Mouse (Mus musculus) midbrain, postnatal 0 days (tissue): ENCODE data around the gene Hist1h2ao. TPM values are rescaled to one million over a fixed set of nuclear protein-coding genes. Genes with fewer than 3 reads are reported as not detected.
"Not testable (repeated sequence)": the region's sequence is repeated elsewhere in the genome, so short reads cannot be mapped to it uniquely, and the experiment has no call there.

Experiments
- ATAC-seq: fragments of 200-750 bp; cut with Nextera tagmentation; 2 replicates; pipeline ENCODE4 v1.8.0; 2017; ENCODE audit warnings: moderate number of reproducible peaks, mild to moderate bottlenecking, moderate TSS enrichment, moderate library complexity; ENCODE audit not compliant: low FRiP score
- DNase-seq: peaks from one replicate; pipeline ENCODE4 v3.0.0-alpha.2; 2015; ENCODE audit warnings: low spot score
- H3K27ac ChIP-seq: fragments of 300-500 bp; sonication (generic); 2 replicates; pipeline ENCODE4 v1.5.1; 2014; ENCODE audit warnings: low read depth, mild to moderate bottlenecking, low read length, mixed read lengths
- H3K27me3 ChIP-seq: fragments of 300-500 bp; sonication (generic); 2 replicates; pipeline ENCODE4 v1.6.1; 2014; ENCODE audit warnings: low read length, control low read depth, mixed read lengths; ENCODE audit not compliant: insufficient read depth
- H3K36me3 ChIP-seq: fragments of 300-500 bp; sonication (generic); 2 replicates; pipeline ENCODE4 v1.6.1; 2014; ENCODE audit warnings: low read length, control low read depth, mixed read lengths; ENCODE audit not compliant: insufficient read depth
- H3K4me1 ChIP-seq: fragments of 300-500 bp; sonication (generic); 2 replicates; pipeline ENCODE4 v1.6.1; 2014; ENCODE audit warnings: mild to moderate bottlenecking, control low read depth, antibody characterized with exemption, low read length, mixed read lengths; ENCODE audit not compliant: insufficient read depth
- H3K4me2 ChIP-seq: fragments of 300-500 bp; sonication (generic); 2 replicates; pipeline ENCODE4 v1.6.1; 2014; ENCODE audit warnings: low read depth, mild to moderate bottlenecking, low read length, mixed read lengths; ENCODE audit not compliant: poor library complexity, severe bottlenecking
- H3K4me3 ChIP-seq: fragments of 300-500 bp; sonication (generic); 2 replicates; pipeline ENCODE4 v1.5.1; 2014; ENCODE audit warnings: low read depth, mild to moderate bottlenecking, low read length, moderate library complexity
- H3K9ac ChIP-seq: fragments of 300-500 bp; sonication (generic); replicated peaks from 2 replicates; pipeline ENCODE4 v1.6.1; 2014; ENCODE audit warnings: mild to moderate bottlenecking, low read length, moderate library complexity, mixed read lengths; ENCODE audit not compliant: poor library complexity, severe bottlenecking
- H3K9me3 ChIP-seq: fragments of 300-500 bp; sonication (generic); 2 replicates; pipeline ENCODE4 v1.6.1; 2016; ENCODE audit warnings: low read length, control low read depth
- CTCF ChIP-seq: IDR thresholded peaks from 2 replicates; pipeline ENCODE4 v1.5.1; 2016; ENCODE audit warnings: antibody characterized with exemption, mild to moderate bottlenecking
- WGBS: fragments of 180-500 bp; shearing (Covaris S2); extraction: QIAGEN DNeasy Blood & Tissue Kit; methylation state at CpG from one replicate; pipeline ENCODE4 v1.1.7; 2014; 5-methylcytosine and 5-hydroxymethylcytosine counted together
- microRNA-seq: library from miRNA; unstranded; fragments of <30 nt; microRNA quantifications from one replicate; pipeline ENCODE4, GENCODE M21; 2016; ENCODE audit warnings: borderline number of aligned reads
- polyA plus RNA-seq: library from polyadenylated mRNA; unstranded; fragments of >200 nt; fragmentation: Nextera tagmentation; extraction: Ambion mirVana; gene quantifications from 2 replicates; pipeline ENCODE4 v1.2.1, GENCODE M21; 2015
- total RNA-seq: library from RNA; depleted of rRNA; stranded (reverse); fragments of >200 nt; gene quantifications from 2 replicates; pipeline ENCODE4 v1.2.3, GENCODE M21; 2014; rRNA removed

Gene Hist1h2ao
- total and polyA plus RNA-seq, 2 experiments from 2014 or later: not detected

GRCm38 (mm10) chr13:21847883-21848282 is 37.6 kb downstream of the Hist1h2ao start:
- Histone ChIP-seq H3K4me3 (no peak overlapping the region), H3K27ac (no peak overlapping the region), H3K9me3 (no peaks in the 10 kb centered on the region), H3K4me1 (no peaks in the 10 kb centered on the region), H3K36me3 (no peaks in the 10 kb centered on the region), H3K9ac (no peak overlapping the region), H3K4me2 (no peak overlapping the region), H3K27me3 (no peaks in the 10 kb centered on the region)
- WGBS: 24% methylated on average over 8 of the region's 8 CpGs
- ATAC-seq (no peak), DNase-seq (no peak)
- TF ChIP-seq CTCF: no peak

GRCm38 (mm10) chr13:21850696-21851095 is 40.4 kb downstream of the Hist1h2ao start:
- H3K4me2 ChIP-seq, H3K9ac ChIP-seq, H3K4me1 ChIP-seq, H3K27ac ChIP-seq, DNase-seq, H3K9me3 ChIP-seq, H3K27me3 ChIP-seq, H3K4me3 ChIP-seq, H3K36me3 ChIP-seq, ATAC-seq: not testable (repeated sequence)
- WGBS: 25% methylated on average over 1 of the region's 1 CpGs

- no peak overlapping the region for H3K4me2 ChIP-seq
- no peak for DNase-seq
- no peak overlapping the region for H3K4me3 ChIP-seq
- no peaks in the 10 kb centered on the region for H3K27me3 ChIP-seq
- no peaks in the 10 kb centered on the region for H3K4me1 ChIP-seq
- no peak overlapping the region for H3K9ac ChIP-seq
- no peak for TF ChIP-seq CTCF
- 73% methylated on average over 3 of the region's 3 CpGs for WGBS
- H3K9me3 ChIP-seq: no peaks in the 10 kb centered on the region
- H3K27ac ChIP-seq: no peak overlapping the region
- no peaks in the 10 kb centered on the region for H3K36me3 ChIP-seq
- no peak for ATAC-seq
Measured at GRCm38 (mm10) chr13:21852215-21852945, 42.1 kb downstream of the Hist1h2ao start.

- Histone ChIP-seq H3K27ac (no peak overlapping the region), H3K4me2 (peak overlapping the region; percentile 29), H3K27me3 (no peaks in the 10 kb centered on the region), H3K9ac (no peak overlapping the region), H3K4me3 (peak overlapping the region; percentile 39), H3K36me3 (no peaks in the 10 kb centered on the region), H3K4me1 (no peaks in the 10 kb centered on the region), H3K9me3 (no peaks in the 10 kb centered on the region)
- TF ChIP-seq CTCF: no peak
- ATAC-seq (peak; percentile 47; the same call in 1 of the 2 replicates), DNase-seq (peak; percentile 58)
- 4% methylated on average over 11 of the region's 11 CpGs for WGBS
Measured at GRCm38 (mm10) chr13:21855146-21855545, 44.9 kb downstream of the Hist1h2ao start.

- no peaks in the 10 kb centered on the region for H3K36me3 ChIP-seq
- TF ChIP-seq CTCF: no peak
Measured at GRCm38 (mm10) chr13:21855698-21856162, 45.5 kb downstream of the Hist1h2ao start.

More at GRCm38 (mm10) chr13:21855698-21856162, 45.5 kb downstream of the Hist1h2ao start:
- peak overlapping the region; percentile 39 for H3K4me3 ChIP-seq
- no peaks in the 10 kb centered on the region for H3K9me3 ChIP-seq
- 0 out of 2 replicates have a peak overlapping the region, but pooled peaks have one; percentile 2 for H3K9ac ChIP-seq
- WGBS: 3% methylated on average over 15 of the region's 15 CpGs
- H3K4me2 ChIP-seq: peak overlapping the region; percentile 29
- no peak overlapping the region for H3K27ac ChIP-seq
- DNase-seq (peak; percentile 79), ATAC-seq (peak; percentile 54; the same call in 1 of the 2 replicates)
- H3K27me3 ChIP-seq: no peaks in the 10 kb centered on the region
- no peaks in the 10 kb centered on the region for H3K4me1 ChIP-seq

Small RNA genes within 50 kb of the gene (microRNA-seq; reads per million reads assigned to microRNA genes)
- gene Gm19658 (not detected), gene Gm44346 (not detected), gene Gm44466 (not detected)

Other genes starting within 250 kb of the Hist1h2ao start
Only the 30 nearest of the 31 such genes appear.
- gene Olfr1364, start 228.7 kb upstream of the Hist1h2ao start, total RNA-seq: not detected in 2 replicates
- not detected in 2 replicates for gene Olfr1364, start 228.7 kb upstream of the Hist1h2ao start, polyA plus RNA-seq
- gene Olfr1362, start 196.4 kb upstream of the Hist1h2ao start, total RNA-seq: not detected in 2 replicates
- gene Olfr1362, start 196.4 kb upstream of the Hist1h2ao start, polyA plus RNA-seq: not detected in 2 replicates
- gene Olfr11, start 167.9 kb upstream of the Hist1h2ao start, total RNA-seq: not detected in 2 replicates
- not detected in 2 replicates for gene Olfr11, start 167.9 kb upstream of the Hist1h2ao start, polyA plus RNA-seq
- gene Olfr1361, start 147.1 kb upstream of the Hist1h2ao start, total RNA-seq: not detected in 2 replicates
- not detected in 2 replicates for gene Olfr1361, start 147.1 kb upstream of the Hist1h2ao start, polyA plus RNA-seq
- not detected in 2 replicates for gene Olfr1360, start 133.1 kb upstream of the Hist1h2ao start, total RNA-seq
- not detected in 2 replicates for gene Olfr1360, start 133.1 kb upstream of the Hist1h2ao start, polyA plus RNA-seq
- not detected in 2 replicates for gene Olfr1359, start 112.4 kb upstream of the Hist1h2ao start, total RNA-seq
- gene Olfr1359, start 112.4 kb upstream of the Hist1h2ao start, polyA plus RNA-seq: not detected in 2 replicates
- gene Hist1h2bl, start 94.3 kb upstream of the Hist1h2ao start, total RNA-seq: 87.0 and 175 TPM in 2 replicates
- not detected in 2 replicates for gene Hist1h2bl, start 94.3 kb upstream of the Hist1h2ao start, polyA plus RNA-seq
- gene Hist1h2ai, start 94.0 kb upstream of the Hist1h2ao start, total RNA-seq: 253 and 398 TPM in 2 replicates
- gene Hist1h2ai, start 94.0 kb upstream of the Hist1h2ao start, polyA plus RNA-seq: 3.2 and 3.5 TPM in 2 replicates
- 258 and 532 TPM in 2 replicates for gene Hist1h3h, start 92.8 kb upstream of the Hist1h2ao start, total RNA-seq
- gene Hist1h3h, start 92.8 kb upstream of the Hist1h2ao start, polyA plus RNA-seq: 2.0 TPM in 1 of 2 replicates, not detected in the other
- gene Hist1h2bm, start 88.4 kb upstream of the Hist1h2ao start, total RNA-seq: 201 and 468 TPM in 2 replicates
- gene Hist1h2bm, start 88.4 kb upstream of the Hist1h2ao start, polyA plus RNA-seq: 0.39 and 0.51 TPM in 2 replicates
- gene Hist1h4j, start 75.4 kb upstream of the Hist1h2ao start, total RNA-seq: 304 and 479 TPM in 2 replicates
- 0.32 TPM in 1 of 2 replicates, not detected in the other for gene Hist1h4j, start 75.4 kb upstream of the Hist1h2ao start, polyA plus RNA-seq
- 386 and 434 TPM in 2 replicates for gene Hist1h4k, start 60.0 kb upstream of the Hist1h2ao start, total RNA-seq
- 0.80 and 2.1 TPM in 2 replicates for gene Hist1h4k, start 60.0 kb upstream of the Hist1h2ao start, polyA plus RNA-seq
- 254 and 276 TPM in 2 replicates for gene Hist1h2ak, start 56.6 kb upstream of the Hist1h2ao start, total RNA-seq
- 2.4 and 4.6 TPM in 2 replicates for gene Hist1h2ak, start 56.6 kb upstream of the Hist1h2ao start, polyA plus RNA-seq
- gene Hist1h2bn, start 56.3 kb upstream of the Hist1h2ao start, total RNA-seq: 212 and 326 TPM in 2 replicates
- gene Hist1h2bn, start 56.3 kb upstream of the Hist1h2ao start, polyA plus RNA-seq: not detected in 2 replicates
- gene Hist1h1b, start 29.8 kb upstream of the Hist1h2ao start, total RNA-seq: 54.7 and 116 TPM in 2 replicates
- 2.0 TPM in 2 replicates for gene Hist1h1b, start 29.8 kb upstream of the Hist1h2ao start, polyA plus RNA-seq
- gene Hist1h3i, start 27.1 kb upstream of the Hist1h2ao start, total RNA-seq: 282 and 525 TPM in 2 replicates
- 8.2 and 10.0 TPM in 2 replicates for gene Hist1h3i, start 27.1 kb upstream of the Hist1h2ao start, polyA plus RNA-seq
- 145 and 318 TPM in 2 replicates for gene Hist1h2an, start 23.2 kb upstream of the Hist1h2ao start, total RNA-seq
- not detected in 2 replicates for gene Hist1h2an, start 23.2 kb upstream of the Hist1h2ao start, polyA plus RNA-seq
- gene Hist1h2bp, start 23.0 kb upstream of the Hist1h2ao start, total RNA-seq: 41.9 and 77.2 TPM in 2 replicates
- gene Hist1h2bp, start 23.0 kb upstream of the Hist1h2ao start, polyA plus RNA-seq: 0.48 and 0.76 TPM in 2 replicates
- 213 and 311 TPM in 2 replicates for gene Hist1h2bq, start 268 bp upstream of the Hist1h2ao start, total RNA-seq
- 2.7 and 3.8 TPM in 2 replicates for gene Hist1h2bq, start 268 bp upstream of the Hist1h2ao start, polyA plus RNA-seq
- 2.3 TPM in 1 of 2 replicates, not detected in the other for gene Hist1h4m, start 1.3 kb downstream of the Hist1h2ao start, total RNA-seq
- 1.8 TPM in 1 of 2 replicates, not detected in the other for gene Hist1h4m, start 1.3 kb downstream of the Hist1h2ao start, polyA plus RNA-seq
- gene Hist1h4n, start 21.7 kb downstream of the Hist1h2ao start, total RNA-seq: 1,387 and 1,972 TPM in 2 replicates
- 1.7 and 2.3 TPM in 2 replicates for gene Hist1h4n, start 21.7 kb downstream of the Hist1h2ao start, polyA plus RNA-seq
- 409 and 620 TPM in 2 replicates for gene Hist1h2ap, start 23.0 kb downstream of the Hist1h2ao start, total RNA-seq
- 282 and 299 TPM in 2 replicates for gene Hist1h2ap, start 23.0 kb downstream of the Hist1h2ao start, polyA plus RNA-seq
- 112 and 283 TPM in 2 replicates for gene Hist1h2br, start 23.3 kb downstream of the Hist1h2ao start, total RNA-seq
- gene Hist1h2br, start 23.3 kb downstream of the Hist1h2ao start, polyA plus RNA-seq: 3.0 and 4.0 TPM in 2 replicates
- 8.1 and 9.8 TPM in 2 replicates for gene Zfp184, start 134.6 kb downstream of the Hist1h2ao start, total RNA-seq
- 7.5 and 8.4 TPM in 2 replicates for gene Zfp184, start 134.6 kb downstream of the Hist1h2ao start, polyA plus RNA-seq
- gene Pom121l2, start 170.7 kb downstream of the Hist1h2ao start, total RNA-seq: 0.05 and 0.90 TPM in 2 replicates
- gene Pom121l2, start 170.7 kb downstream of the Hist1h2ao start, polyA plus RNA-seq: not detected in 2 replicates
- gene Prss16, start 199.3 kb downstream of the Hist1h2ao start, total RNA-seq: 0.09 and 1.6 TPM in 2 replicates
- gene Prss16, start 199.3 kb downstream of the Hist1h2ao start, polyA plus RNA-seq: not detected in 2 replicates
- 4.5 and 62.6 TPM in 2 replicates for gene Hist1h2ah, start 225.1 kb downstream of the Hist1h2ao start, total RNA-seq
- gene Hist1h2ah, start 225.1 kb downstream of the Hist1h2ao start, polyA plus RNA-seq: 6.9 TPM in 1 of 2 replicates, not detected in the other
- gene Hist1h2bk, start 225.4 kb downstream of the Hist1h2ao start, total RNA-seq: 112 and 321 TPM in 2 replicates
- not detected in 2 replicates for gene Hist1h2bk, start 225.4 kb downstream of the Hist1h2ao start, polyA plus RNA-seq
- 10.0 and 19.2 TPM in 2 replicates for gene Hist1h4i, start 230.9 kb downstream of the Hist1h2ao start, total RNA-seq
- gene Hist1h4i, start 230.9 kb downstream of the Hist1h2ao start, polyA plus RNA-seq: 2.2 and 2.5 TPM in 2 replicates
- 84.2 and 252 TPM in 2 replicates for gene Hist1h2ag, start 232.5 kb downstream of the Hist1h2ao start, total RNA-seq
- 2.5 TPM in 1 of 2 replicates, not detected in the other for gene Hist1h2ag, start 232.5 kb downstream of the Hist1h2ao start, polyA plus RNA-seq